Mouse (Mus musculus) midbrain, postnatal 0 days (tissue): ENCODE measurements around the gene Cdr2l. TPM values are rescaled to one million over a fixed set of nuclear protein-coding genes. Genes with fewer than 3 reads are reported as not detected.

Source experiments
- ATAC-seq: fragments of 200-750 bp; cut with Nextera tagmentation; 2 replicates; pipeline ENCODE4 v1.8.0; 2017; ENCODE audit warnings: moderate number of reproducible peaks, mild to moderate bottlenecking, moderate TSS enrichment, moderate library complexity; ENCODE audit not compliant: low FRiP score
- DNase-seq: peaks from one replicate; pipeline ENCODE4 v3.0.0-alpha.2; 2015; ENCODE audit warnings: low spot score
- H3K27ac ChIP-seq: fragments of 300-500 bp; sonication (generic); 2 replicates; pipeline ENCODE4 v1.5.1; 2014; ENCODE audit warnings: low read depth, mild to moderate bottlenecking, low read length, mixed read lengths
- H3K27me3 ChIP-seq: fragments of 300-500 bp; sonication (generic); 2 replicates; pipeline ENCODE4 v1.6.1; 2014; ENCODE audit warnings: low read length, control low read depth, mixed read lengths; ENCODE audit not compliant: insufficient read depth
- H3K36me3 ChIP-seq: fragments of 300-500 bp; sonication (generic); 2 replicates; pipeline ENCODE4 v1.6.1; 2014; ENCODE audit warnings: low read length, control low read depth, mixed read lengths; ENCODE audit not compliant: insufficient read depth
- H3K4me1 ChIP-seq: fragments of 300-500 bp; sonication (generic); 2 replicates; pipeline ENCODE4 v1.6.1; 2014; ENCODE audit warnings: mild to moderate bottlenecking, control low read depth, antibody characterized with exemption, low read length, mixed read lengths; ENCODE audit not compliant: insufficient read depth
- H3K4me2 ChIP-seq: fragments of 300-500 bp; sonication (generic); 2 replicates; pipeline ENCODE4 v1.6.1; 2014; ENCODE audit warnings: low read depth, mild to moderate bottlenecking, low read length, mixed read lengths; ENCODE audit not compliant: poor library complexity, severe bottlenecking
- H3K4me3 ChIP-seq: fragments of 300-500 bp; sonication (generic); 2 replicates; pipeline ENCODE4 v1.5.1; 2014; ENCODE audit warnings: low read depth, mild to moderate bottlenecking, low read length, moderate library complexity
- H3K9ac ChIP-seq: fragments of 300-500 bp; sonication (generic); replicated peaks from 2 replicates; pipeline ENCODE4 v1.6.1; 2014; ENCODE audit warnings: mild to moderate bottlenecking, low read length, moderate library complexity, mixed read lengths; ENCODE audit not compliant: poor library complexity, severe bottlenecking
- H3K9me3 ChIP-seq: fragments of 300-500 bp; sonication (generic); 2 replicates; pipeline ENCODE4 v1.6.1; 2016; ENCODE audit warnings: low read length, control low read depth
- CTCF ChIP-seq: IDR thresholded peaks from 2 replicates; pipeline ENCODE4 v1.5.1; 2016; ENCODE audit warnings: antibody characterized with exemption, mild to moderate bottlenecking
- WGBS: fragments of 180-500 bp; shearing (Covaris S2); extraction: QIAGEN DNeasy Blood & Tissue Kit; methylation state at CpG from one replicate; pipeline ENCODE4 v1.1.7; 2014; 5-methylcytosine and 5-hydroxymethylcytosine counted together
- polyA plus RNA-seq: library from polyadenylated mRNA; unstranded; fragments of >200 nt; fragmentation: Nextera tagmentation; extraction: Ambion mirVana; gene quantifications from 2 replicates; pipeline ENCODE4 v1.2.1, GENCODE M21; 2015
- total RNA-seq: library from RNA; depleted of rRNA; stranded (reverse); fragments of >200 nt; gene quantifications from 2 replicates; pipeline ENCODE4 v1.2.3, GENCODE M21; 2014

Cdr2l gene
- total and polyA plus RNA-seq, 2 experiments from 2014 or later: 17.2 to 68.8 TPM

GRCm38 (mm10) chr11:115424666-115425065 is 43.0 kb downstream of the Cdr2l start:
- DNase-seq (no peak), ATAC-seq (no peak)
- TF ChIP-seq CTCF: no peak
- Histone ChIP-seq H3K4me3 (no peak overlapping the region), H3K9ac (no peak overlapping the region), H3K4me1 (peaks cover 14% of the 10 kb centered on the region; the same call in 1 of the 2 replicates), H3K4me2 (no peak overlapping the region), H3K27me3 (no peaks in the 10 kb centered on the region), H3K9me3 (no peaks in the 10 kb centered on the region), H3K27ac (no peak overlapping the region), H3K36me3 (peaks cover 31% of the 10 kb centered on the region)
- 89% methylated on average over 7 of the region's 7 CpGs for WGBS

GRCm38 (mm10) chr11:115425671-115426070 is 44.0 kb downstream of the Cdr2l start:
- H3K9me3 ChIP-seq: no peaks in the 10 kb centered on the region
- no peak for ATAC-seq
- H3K4me2 ChIP-seq: no peak overlapping the region
- DNase-seq: no peak
- TF ChIP-seq CTCF: no peak
- H3K27me3 ChIP-seq: no peaks in the 10 kb centered on the region
- H3K4me3 ChIP-seq: no peak overlapping the region
- peaks cover 40% of the 10 kb centered on the region for H3K36me3 ChIP-seq
- H3K9ac ChIP-seq: no peak overlapping the region
- H3K4me1 ChIP-seq: peaks cover 14% of the 10 kb centered on the region; the same call in 1 of the 2 replicates
- H3K27ac ChIP-seq: no peak overlapping the region
- 93% methylated on average over 6 of the region's 6 CpGs for WGBS

GRCm38 (mm10) chr11:115427482-115428331 is 46.0 kb downstream of the Cdr2l start:
- no peaks in the 10 kb centered on the region for H3K27me3 ChIP-seq
- DNase-seq: peak; percentile 91
- peaks cover 55% of the 10 kb centered on the region for H3K36me3 ChIP-seq
- TF ChIP-seq CTCF: peak; percentile 94
- WGBS: 34% methylated on average over 20 of the region's 20 CpGs
- peak; percentile 74 for ATAC-seq
- H3K9me3 ChIP-seq: no peaks in the 10 kb centered on the region
- H3K4me1 ChIP-seq: 0 out of 2 replicates have a peak, but pooled peaks cover 2% of the 10 kb centered on the region
- peak overlapping the region; percentile 16 for H3K4me2 ChIP-seq
- 0 out of 2 replicates have a peak overlapping the region, but pooled peaks have one; percentile 3 for H3K4me3 ChIP-seq
- H3K27ac ChIP-seq: peak overlapping the region; percentile 68
- H3K9ac ChIP-seq: no peak overlapping the region

- H3K36me3 ChIP-seq: peaks cover 50% of the 10 kb centered on the region
- no peaks in the 10 kb centered on the region for H3K27me3 ChIP-seq
- no peak for DNase-seq
- ATAC-seq: no peak
- 0 out of 2 replicates have a peak, but pooled peaks cover 2% of the 10 kb centered on the region for H3K4me1 ChIP-seq
- H3K4me3 ChIP-seq: no peak overlapping the region
- WGBS: 88% methylated on average over 7 of the region's 7 CpGs
- H3K9me3 ChIP-seq: no peaks in the 10 kb centered on the region
- H3K9ac ChIP-seq: 0 out of 2 replicates have a peak overlapping the region, but pooled peaks have one; percentile 4
- H3K4me2 ChIP-seq: no peak overlapping the region
- H3K27ac ChIP-seq: no peak overlapping the region
- no peak for TF ChIP-seq CTCF
These were observed 47.6 kb downstream of the Cdr2l start for GRCm38 (mm10) chr11:115429307-115429706.

- TF ChIP-seq CTCF: no peak
- DNase-seq (no peak), ATAC-seq (no peak)
- no peak overlapping the region for H3K4me3 ChIP-seq
- no peaks in the 10 kb centered on the region for H3K9me3 ChIP-seq
- H3K36me3 ChIP-seq: peaks cover 42% of the 10 kb centered on the region
- no peak overlapping the region for H3K9ac ChIP-seq
- H3K4me2 ChIP-seq: no peak overlapping the region
- no peaks in the 10 kb centered on the region for H3K27me3 ChIP-seq
- peaks cover 4% of the 10 kb centered on the region; the same call in 1 of the 2 replicates for H3K4me1 ChIP-seq
- H3K27ac ChIP-seq: no peak overlapping the region
- 93% methylated on average over 6 of the region's 6 CpGs for WGBS
These were observed 48.8 kb downstream of the Cdr2l start for GRCm38 (mm10) chr11:115430561-115430960.

GRCm38 (mm10) chr11:115432814-115433213 is 51.1 kb downstream of the Cdr2l start:
- TF ChIP-seq CTCF: no peak
- H3K4me1 ChIP-seq: peaks cover 10% of the 10 kb centered on the region
- H3K4me2 ChIP-seq: no peak overlapping the region
- no peak overlapping the region for H3K4me3 ChIP-seq
- H3K36me3 ChIP-seq: peaks cover 35% of the 10 kb centered on the region
- 83% methylated on average over 4 of the region's 4 CpGs for WGBS
- no peak overlapping the region for H3K9ac ChIP-seq
- H3K27me3 ChIP-seq: no peaks in the 10 kb centered on the region
- H3K27ac ChIP-seq: no peak overlapping the region
- H3K9me3 ChIP-seq: no peaks in the 10 kb centered on the region
- no peak for DNase-seq
- no peak for ATAC-seq
